Mouse (Mus musculus) heart, adult 9 months (tissue): ENCODE data around the gene Vmo1.
"Not testable (repeated sequence)": the region's sequence is repeated elsewhere in the genome, so short reads cannot be mapped to it uniquely, and the experiment has no call there.

Experiments used
- DNase-seq, 2 experiments: peaks; one replicate each; pipeline ENCODE4 v3.0.0; 2022; ENCODE audit warnings: low spot score in 2 of 2

Vmo1 gene

GRCm38 (mm10) chr11:70520178-70520769, 5.9 kb upstream of the Vmo1 start:
- DNase-seq, result peak; percentile 49 to 51

- DNase-seq, result no peak
Observed at GRCm38 (mm10) chr11:70518923-70519322, 4.5 kb upstream of the Vmo1 start, which contains the start of gene Gltpd2. Gltpd2 (plus strand) TSS chr11:70519196.

- DNase-seq, result no peak
Observed at GRCm38 (mm10) chr11:70518436-70518835, 4.0 kb upstream of the Vmo1 start.

GRCm38 (mm10) chr11:70516352-70516751, 1.9 kb upstream of the Vmo1 start:
- DNase-seq, result peak in 1 of 2 experiments; percentile 51

GRCm38 (mm10) chr11:70513520-70513919, 896 bp downstream of the Vmo1 start:
- peak; percentile 59 to 61 for DNase-seq

- no peak for DNase-seq
Observed at GRCm38 (mm10) chr11:70512709-70513342, 1.6 kb downstream of the Vmo1 start.

GRCm38 (mm10) chr11:70511825-70512224, 2.6 kb downstream of the Vmo1 start:
- no peak for DNase-seq

- DNase-seq, result no peak
Observed at GRCm38 (mm10) chr11:70511242-70511641, 3.2 kb downstream of the Vmo1 start.

GRCm38 (mm10) chr11:70509753-70510564, 4.5 kb downstream of the Vmo1 start:
- DNase-seq, result no peak

- no peak for DNase-seq
Observed at GRCm38 (mm10) chr11:70506962-70507515, 7.4 kb downstream of the Vmo1 start.

GRCm38 (mm10) chr11:70506385-70506784, 8.0 kb downstream of the Vmo1 start:
- DNase-seq, result peak; percentile 56 to 79

GRCm38 (mm10) chr11:70504970-70505369, 9.4 kb downstream of the Vmo1 start, which contains the start of gene Tm4sf5:
Tm4sf5 (plus strand) TSS chr11:70505244.
- DNase-seq, result no peak

GRCm38 (mm10) chr11:70502018-70502417, 12.4 kb downstream of the Vmo1 start:
- DNase-seq, result no peak

GRCm38 (mm10) chr11:70500476-70500812, 14.0 kb downstream of the Vmo1 start:
- no peak for DNase-seq

- DNase-seq, result no peak
Observed at GRCm38 (mm10) chr11:70499566-70500475, 14.6 kb downstream of the Vmo1 start.

GRCm38 (mm10) chr11:70489684-70490083, 24.7 kb downstream of the Vmo1 start:
- peak in 1 of 2 experiments; percentile 63 for DNase-seq

- DNase-seq, result peak; percentile 47 to 55
Observed at GRCm38 (mm10) chr11:70489138-70489537, 25.3 kb downstream of the Vmo1 start.

GRCm38 (mm10) chr11:70487816-70488215, 26.6 kb downstream of the Vmo1 start:
- peak; percentile 52 to 57 for DNase-seq

GRCm38 (mm10) chr11:70485498-70485897, 28.9 kb downstream of the Vmo1 start:
- no peak for DNase-seq

- DNase-seq, result no peak
Observed at GRCm38 (mm10) chr11:70474872-70475534, 39.4 kb downstream of the Vmo1 start.

GRCm38 (mm10) chr11:70473291-70473690, 41.1 kb downstream of the Vmo1 start:
- DNase-seq, result not testable (repeated sequence)
